Mouse (Mus musculus): ENCODE results near the gene Fbxo46. TPM values are rescaled to one million over a fixed set of nuclear protein-coding genes. Genes with fewer than 3 reads are reported as not detected.

Gene Fbxo46
- polyA plus RNA-seq, 1 experiment from 2014 or later, result 16.3 TPM

DNA sequence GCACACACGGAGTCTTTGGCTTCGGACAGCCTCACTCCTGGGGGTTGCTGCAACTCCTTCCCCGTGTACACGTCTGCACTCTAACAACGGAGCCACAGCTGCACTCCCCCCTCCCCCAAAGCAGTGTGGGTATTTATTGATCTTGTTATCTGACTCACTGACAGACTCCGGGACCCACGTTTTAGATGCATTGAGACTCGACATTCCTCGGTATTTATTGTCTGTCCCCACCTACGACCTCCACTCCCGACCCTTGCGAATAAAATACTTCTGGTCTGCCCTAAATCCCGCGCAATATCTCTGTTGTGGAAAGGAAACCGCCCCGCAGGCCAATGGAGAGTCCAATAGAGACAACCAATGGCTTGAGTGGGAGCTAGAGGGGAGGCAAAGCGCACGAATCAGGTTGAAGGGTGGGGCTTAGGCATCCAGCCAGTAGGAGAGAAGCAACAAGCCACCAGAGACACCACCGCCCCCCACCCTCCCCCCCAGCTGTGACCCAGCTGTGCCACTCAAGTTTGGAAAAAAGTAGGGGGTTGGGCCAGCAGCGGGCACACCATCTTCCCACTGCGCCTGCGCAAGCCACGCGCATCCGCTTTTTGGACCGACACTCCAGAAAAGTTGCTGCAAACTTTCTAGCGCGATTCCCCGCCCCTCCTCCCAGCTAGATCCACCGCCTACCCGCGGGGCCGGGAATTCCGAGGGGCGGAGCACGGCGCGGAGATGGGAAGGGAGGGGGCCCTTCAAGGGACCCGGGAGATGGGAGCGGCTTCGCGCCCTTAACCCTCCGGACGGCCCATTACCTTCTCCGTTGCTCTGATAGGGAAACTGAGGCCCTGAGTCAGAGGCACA is 25.9 kb upstream of the Fbxo46 start:
- peak overlapping the region; percentile 99 for H3K27ac ChIP-seq
- ATAC-seq (replicated peaks; ENCODE audit: low FRiP score), result peak; percentile 86

DNA sequence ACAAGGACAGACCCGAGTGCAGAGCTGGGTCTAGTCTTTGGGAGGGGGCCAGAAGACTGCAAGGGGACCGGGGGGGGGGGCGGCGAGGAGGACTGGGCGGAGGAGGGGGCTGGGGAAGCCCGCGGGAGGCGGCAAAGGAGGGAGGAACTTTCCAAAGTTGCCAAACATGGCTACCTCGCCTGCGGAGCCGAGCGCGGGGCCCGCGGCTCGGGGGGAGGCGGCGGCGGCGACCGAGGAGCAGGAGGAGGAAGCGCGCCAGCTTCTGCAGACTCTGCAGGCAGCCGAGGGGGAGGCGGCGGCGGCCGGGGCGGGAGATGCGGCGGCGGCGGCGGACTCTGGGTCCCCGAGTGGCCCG is 25.2 kb upstream of the Fbxo46 start, which contains the start of gene Six5:
Gene Six5, plus strand, starts transcription at position 124 of the 355 bp plus-strand sequence.
- ATAC-seq (replicated peaks; ENCODE audit: low FRiP score), result no peak
- H3K4me2 ChIP-seq, result peak within 1 kb of the TSS; percentile 95
- no peaks in the 10 kb centered on the region for H3K9me3 ChIP-seq (replicated peaks)
- H3K4me3 ChIP-seq (replicated peaks), result peak within 1 kb of the TSS; percentile 85
- H3K27ac ChIP-seq, result peak within 1 kb of the TSS; percentile 99
- WGBS, result 2% methylated on average over 19 of the region's 36 CpGs
- 0 out of 2 replicates have a peak, but pooled peaks cover 8% of the 10 kb centered on the region for H3K27me3 ChIP-seq
- H3K36me3 ChIP-seq, result peaks cover 40% of the 10 kb centered on the region
- peak within 1 kb of the TSS; percentile 93 for H3K9ac ChIP-seq
- peaks cover 50% of the 10 kb centered on the region for H3K4me1 ChIP-seq

More for the DNA sequence above, 25.9 kb upstream of the Fbxo46 start:
- peaks cover 41% of the 10 kb centered on the region for H3K36me3 ChIP-seq
- peak overlapping the region; percentile 95 for H3K4me2 ChIP-seq
- H3K9me3 ChIP-seq (replicated peaks), result no peaks in the 10 kb centered on the region
- peak overlapping the region; percentile 85 for H3K4me3 ChIP-seq (replicated peaks)
- under 1% methylated on average over 45 of the region's 45 CpGs for WGBS
- H3K4me1 ChIP-seq, result peaks cover 51% of the 10 kb centered on the region
- H3K27me3 ChIP-seq, result 0 out of 2 replicates have a peak, but pooled peaks cover 8% of the 10 kb centered on the region
- H3K9ac ChIP-seq, result peak overlapping the region; percentile 93

- peaks cover 50% of the 10 kb centered on the region for H3K4me1 ChIP-seq
- H3K4me3 ChIP-seq (replicated peaks), result peak overlapping the region; percentile 85
- 0 out of 2 replicates have a peak, but pooled peaks cover 8% of the 10 kb centered on the region for H3K27me3 ChIP-seq
- H3K36me3 ChIP-seq, result peaks cover 33% of the 10 kb centered on the region
- peak overlapping the region; percentile 93 for H3K9ac ChIP-seq
- under 1% methylated on average over 83 of the region's 87 CpGs for WGBS
- no peaks in the 10 kb centered on the region for H3K9me3 ChIP-seq (replicated peaks)
- ATAC-seq (replicated peaks; ENCODE audit: low FRiP score), result 0 out of 2 replicates have a peak, but pooled peaks have one; percentile 0
- peak overlapping the region; percentile 99 for H3K27ac ChIP-seq
- H3K4me2 ChIP-seq, result peak overlapping the region; percentile 95
These were observed 24.6 kb upstream of the Fbxo46 start for GRCm38 (mm10) chr7:19094826-19095750.

DNA sequence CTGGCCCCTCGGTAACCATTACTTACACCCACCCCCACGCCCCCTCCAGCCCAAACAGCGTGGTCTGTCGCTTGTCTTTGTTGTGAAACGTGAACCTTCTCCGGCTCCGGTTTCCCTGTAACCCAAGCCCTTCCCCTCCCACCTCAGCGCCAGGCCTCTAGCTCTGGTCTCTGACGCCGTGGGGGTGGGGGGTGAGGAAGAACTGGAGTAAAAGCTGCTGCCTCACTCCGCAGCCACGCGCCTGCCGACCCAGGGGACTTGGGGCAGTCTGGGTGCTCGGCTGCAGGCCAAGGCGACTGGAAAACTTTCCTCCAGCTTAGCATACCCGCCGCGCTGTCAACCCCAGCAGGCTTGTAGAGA is 23.9 kb upstream of the Fbxo46 start:
- H3K9ac ChIP-seq, result peak overlapping the region; percentile 93
- H3K36me3 ChIP-seq, result peaks cover 28% of the 10 kb centered on the region
- H3K4me1 ChIP-seq, result peaks cover 50% of the 10 kb centered on the region
- 0 out of 2 replicates have a peak, but pooled peaks cover 8% of the 10 kb centered on the region for H3K27me3 ChIP-seq
- WGBS, result under 1% methylated on average over 19 of the region's 19 CpGs
- H3K9me3 ChIP-seq (replicated peaks), result no peaks in the 10 kb centered on the region
- ATAC-seq (replicated peaks; ENCODE audit: low FRiP score), result peak; percentile 19
- H3K27ac ChIP-seq, result peak overlapping the region; percentile 99
- peak overlapping the region; percentile 95 for H3K4me2 ChIP-seq
- peak overlapping the region; percentile 85 for H3K4me3 ChIP-seq (replicated peaks)

DNA sequence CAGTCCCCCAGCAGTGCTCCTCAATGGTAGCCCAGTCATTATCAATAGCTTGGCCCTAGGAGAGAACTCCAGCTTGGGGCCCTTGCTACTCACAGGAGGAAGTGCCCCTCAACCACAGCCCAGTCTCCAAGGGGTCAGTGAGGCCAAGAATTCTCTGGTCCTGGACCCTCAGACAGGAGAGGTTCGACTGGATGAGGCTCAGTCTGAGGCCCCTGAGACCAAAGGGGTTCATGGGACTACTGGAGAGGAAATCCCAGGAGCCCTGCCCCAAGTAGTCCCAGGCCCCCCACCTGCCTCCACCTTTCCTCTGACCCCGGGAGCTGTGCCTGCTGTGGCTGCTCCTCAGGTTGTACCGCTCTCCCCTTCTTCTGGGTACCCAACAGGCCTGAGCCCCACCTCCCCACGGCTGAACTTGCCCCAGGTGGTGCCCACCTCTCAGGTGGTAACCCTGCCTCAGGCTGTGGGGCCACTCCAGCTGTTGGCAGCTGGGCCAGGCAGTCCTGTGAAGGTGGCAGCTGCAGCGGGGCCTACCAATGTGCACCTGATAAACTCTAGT is 23.2 kb upstream of the Fbxo46 start:
- peaks cover 26% of the 10 kb centered on the region for H3K36me3 ChIP-seq
- H3K9me3 ChIP-seq (replicated peaks), result no peaks in the 10 kb centered on the region
- peak overlapping the region; percentile 93 for H3K9ac ChIP-seq
- peak overlapping the region; percentile 85 for H3K4me3 ChIP-seq (replicated peaks)
- H3K4me1 ChIP-seq, result peaks cover 47% of the 10 kb centered on the region
- H3K27ac ChIP-seq, result peak overlapping the region; percentile 99
- peak overlapping the region; percentile 95 for H3K4me2 ChIP-seq
- H3K27me3 ChIP-seq, result 0 out of 2 replicates have a peak, but pooled peaks cover 5% of the 10 kb centered on the region
- 50% methylated on average over 5 of the region's 5 CpGs for WGBS
- ATAC-seq (replicated peaks; ENCODE audit: low FRiP score), result no peak

GRCm38 (mm10) chr7:19097217-19097616 is 22.4 kb upstream of the Fbxo46 start:
- H3K27me3 ChIP-seq, result no peaks in the 10 kb centered on the region
- no peak overlapping the region for H3K4me3 ChIP-seq (replicated peaks)
- H3K4me2 ChIP-seq, result no peak overlapping the region
- peaks cover 40% of the 10 kb centered on the region for H3K4me1 ChIP-seq
- no peaks in the 10 kb centered on the region for H3K9me3 ChIP-seq (replicated peaks)
- 70% methylated on average over 2 of the region's 2 CpGs for WGBS
- ATAC-seq (replicated peaks; ENCODE audit: low FRiP score), result no peak
- H3K36me3 ChIP-seq, result peaks cover 21% of the 10 kb centered on the region
- no peak overlapping the region for H3K9ac ChIP-seq
- no peak overlapping the region for H3K27ac ChIP-seq

DNA sequence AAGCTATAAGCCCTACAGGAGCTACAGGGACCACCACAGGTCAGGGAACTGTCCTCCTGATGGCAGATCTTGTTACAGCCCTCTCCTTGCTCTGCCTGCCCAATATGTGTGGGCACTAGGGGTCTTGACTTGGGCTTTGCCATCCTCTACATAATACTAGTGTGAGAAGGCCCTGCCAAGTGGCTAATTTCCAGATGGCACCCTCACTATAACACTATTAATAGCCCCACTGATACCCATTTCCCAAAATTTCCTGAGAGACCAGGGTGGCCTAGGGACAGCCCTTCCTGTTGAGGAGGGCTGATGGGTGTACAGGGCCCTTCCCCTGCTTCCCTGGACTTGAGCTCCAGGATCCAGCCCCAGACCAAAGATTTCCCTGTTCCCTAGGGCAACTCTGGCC is 21.8 kb upstream of the Fbxo46 start:
- Histone ChIP-seq H3K4me2 (no peak overlapping the region), H3K27ac (no peak overlapping the region), H3K9me3 (replicated peaks) (no peaks in the 10 kb centered on the region), H3K4me3 (replicated peaks) (no peak overlapping the region), H3K4me1 (peaks cover 33% of the 10 kb centered on the region), H3K9ac (no peak overlapping the region), H3K36me3 (peaks cover 24% of the 10 kb centered on the region), H3K27me3 (no peaks in the 10 kb centered on the region)
- no peak for ATAC-seq (replicated peaks; ENCODE audit: low FRiP score)

GRCm38 (mm10) chr7:19098811-19099210 is 20.8 kb upstream of the Fbxo46 start:
- Histone ChIP-seq H3K27me3 (no peaks in the 10 kb centered on the region), H3K4me2 (no peak overlapping the region), H3K4me3 (replicated peaks) (no peak overlapping the region), H3K27ac (no peak overlapping the region), H3K9ac (no peak overlapping the region), H3K9me3 (replicated peaks) (no peaks in the 10 kb centered on the region), H3K4me1 (peaks cover 25% of the 10 kb centered on the region), H3K36me3 (peaks cover 27% of the 10 kb centered on the region)
- ATAC-seq (replicated peaks; ENCODE audit: low FRiP score), result no peak
- 73% methylated on average over 7 of the region's 7 CpGs for WGBS

- Histone ChIP-seq H3K36me3 (peaks cover 27% of the 10 kb centered on the region), H3K4me3 (replicated peaks) (no peak overlapping the region), H3K4me1 (peaks cover 25% of the 10 kb centered on the region), H3K4me2 (no peak overlapping the region), H3K27me3 (no peaks in the 10 kb centered on the region), H3K9me3 (replicated peaks) (no peaks in the 10 kb centered on the region), H3K27ac (no peak overlapping the region), H3K9ac (no peak overlapping the region)
- no peak for ATAC-seq (replicated peaks; ENCODE audit: low FRiP score)
- 64% methylated on average over 1 of the region's 1 CpGs for WGBS
These were observed 19.4 kb upstream of the Fbxo46 start for GRCm38 (mm10) chr7:19100290-19100689.

DNA sequence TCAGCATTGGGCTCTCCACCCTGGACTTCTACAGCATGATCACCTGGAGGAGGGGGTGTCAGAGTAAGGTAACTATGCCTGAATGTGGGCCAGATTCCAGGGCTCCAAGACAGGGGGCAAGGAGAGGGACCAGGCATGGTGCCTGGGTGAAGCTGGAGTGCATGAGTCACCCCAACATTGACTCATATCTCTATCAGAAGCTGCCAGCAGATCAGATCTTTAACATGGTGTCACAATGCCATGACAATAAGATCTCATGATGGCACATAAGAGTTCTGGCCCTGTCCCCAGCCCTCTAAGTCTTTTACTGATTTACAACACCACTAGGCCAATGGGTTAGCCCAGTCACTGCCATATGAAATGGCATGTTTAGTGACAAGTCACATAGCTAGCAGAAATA is 15.9 kb upstream of the Fbxo46 start:
- no peak for ATAC-seq (replicated peaks; ENCODE audit: low FRiP score)
- Histone ChIP-seq H3K4me1 (no peaks in the 10 kb centered on the region), H3K4me2 (no peak overlapping the region), H3K9me3 (replicated peaks) (no peaks in the 10 kb centered on the region), H3K27me3 (no peaks in the 10 kb centered on the region), H3K4me3 (replicated peaks) (no peak overlapping the region), H3K27ac (no peak overlapping the region), H3K36me3 (0 out of 2 replicates have a peak, but pooled peaks cover 11% of the 10 kb centered on the region), H3K9ac (no peak overlapping the region)

DNA sequence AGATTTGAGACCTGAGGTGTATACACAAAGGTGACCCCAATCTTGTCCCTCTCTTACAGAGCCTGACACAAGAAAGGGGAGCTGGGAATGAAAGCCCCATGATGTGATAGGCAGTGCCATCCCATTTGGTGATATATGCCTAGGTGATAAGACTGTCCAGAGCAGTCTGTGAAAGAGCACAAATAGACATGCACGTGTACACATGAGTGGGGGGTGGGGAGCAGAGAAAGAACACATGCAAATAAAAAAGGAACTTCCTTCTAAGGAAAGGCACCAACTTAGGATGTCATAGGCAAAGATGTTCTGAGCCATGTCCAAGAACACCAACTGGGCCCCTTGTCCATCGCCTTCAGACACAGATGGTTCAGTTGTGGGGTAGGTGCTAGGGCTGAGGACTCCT is 15.2 kb upstream of the Fbxo46 start:
- no peaks in the 10 kb centered on the region for H3K27me3 ChIP-seq

More for the DNA sequence above, 15.2 kb upstream of the Fbxo46 start:
- Histone ChIP-seq H3K4me1 (no peaks in the 10 kb centered on the region), H3K36me3 (0 out of 2 replicates have a peak, but pooled peaks cover 7% of the 10 kb centered on the region), H3K9ac (no peak overlapping the region), H3K4me2 (no peak overlapping the region), H3K9me3 (replicated peaks) (no peaks in the 10 kb centered on the region), H3K4me3 (replicated peaks) (no peak overlapping the region), H3K27ac (no peak overlapping the region)
- ATAC-seq (replicated peaks; ENCODE audit: low FRiP score), result no peak
- WGBS, result 79% methylated on average over 2 of the region's 2 CpGs
